In the genomic region with DNA sequence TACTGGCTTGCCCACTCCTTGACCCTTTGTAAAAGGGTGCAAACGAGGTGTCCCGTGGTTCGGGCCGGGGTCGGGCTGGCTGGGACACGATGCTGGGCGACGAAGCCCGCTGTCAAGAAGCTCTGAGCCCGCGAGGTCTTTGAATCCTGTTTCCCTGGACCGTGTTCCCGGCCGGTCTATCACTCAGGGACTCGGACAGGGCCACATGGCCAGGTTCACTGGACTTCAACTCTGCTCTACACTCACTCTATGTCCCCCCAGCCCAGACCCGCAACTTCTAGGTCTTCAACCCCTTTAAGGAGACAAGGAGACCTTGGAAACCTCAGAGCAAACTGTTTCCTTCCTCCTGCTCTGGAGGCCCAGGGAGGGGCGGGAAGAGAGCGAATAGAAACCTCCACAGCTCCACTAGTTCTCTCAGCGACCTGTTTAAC, we compare ENCODE assay signal across 9 mouse cellular contexts. TPM values are rescaled to one million over a fixed set of nuclear protein-coding genes. Genes with fewer than 3 reads are reported as not detected.
DNase-seq lines count a peak whose midpoint lies in the region; ATAC-seq and TF ChIP-seq lines count a peak whose summit lies in the region.
"Had no signal": no experiment of that assay in that cellular context is flagged by ENCODE, and none has a peak within 500 bp of the region (broad histone marks: within the 10 kb centered on the region; RNA-seq: fewer than 3 reads in every experiment).

No protein-coding gene starts in this region.

- H3K9ac ChIP-seq in embryonic facial prominence, embryonic 12.5 days = peak overlapping the region; percentile 77
- H3K9ac ChIP-seq in hindbrain, postnatal 0 days (replicated peaks; ENCODE audit: low read length) = no peak overlapping the region
- H3K9ac ChIP-seq in midbrain, embryonic 14.5 days (replicated peaks; ENCODE audit: low read length) = peak overlapping the region; percentile 72

- H3K27me3 ChIP-seq in embryonic facial prominence, embryonic 12.5 days = peaks cover 77% of the 10 kb centered on the region
- peaks cover 71% of the 10 kb centered on the region for H3K27me3 ChIP-seq in hindbrain, postnatal 0 days (ENCODE audit: insufficient read depth, low read length)
- H3K27me3 ChIP-seq in midbrain, embryonic 14.5 days (ENCODE audit: control insufficient read depth, insufficient read depth, low read length) = peaks cover 71% of the 10 kb centered on the region

- H3K36me3 ChIP-seq in embryonic facial prominence, embryonic 12.5 days = no peaks in the 10 kb centered on the region
- H3K36me3 ChIP-seq in hindbrain, postnatal 0 days (ENCODE audit: insufficient read depth, low read length) = no peaks in the 10 kb centered on the region
- H3K36me3 ChIP-seq in midbrain, embryonic 14.5 days (ENCODE audit: control insufficient read depth, insufficient read depth, low read length) = no peaks in the 10 kb centered on the region

- H3K4me2 ChIP-seq in embryonic facial prominence, embryonic 12.5 days (replicated peaks) = peak overlapping the region; percentile 62
- H3K4me2 ChIP-seq in hindbrain, postnatal 0 days (ENCODE audit: low read depth, low read length) = peak overlapping the region; percentile 36; the same call in 1 of the 2 replicates
- H3K4me2 ChIP-seq in midbrain, embryonic 14.5 days (ENCODE audit: low read length) = peak overlapping the region; percentile 52

- no peak for TF ChIP-seq CTCF in hindbrain, postnatal 0 days (IDR thresholded peaks at IDR 0.05; ENCODE audit: low read depth)

- DNase-seq in layer of hippocampus, postnatal 36 days = peak; percentile 18 to 28
- DNase-seq in layer of hippocampus, adult 9-11 months = no peak
- no peak for DNase-seq in hindbrain, postnatal 0 days (ENCODE audit: low spot score)
- peak; percentile 49 for DNase-seq in midbrain, embryonic 14.5 days
- DNase-seq in adipocyte (ENCODE audit: low spot score) = no peak
- DNase-seq in thymus, adult 18-20 months = no peak
- no peak for DNase-seq in layer of hippocampus, postnatal 25 days (ENCODE audit: extremely low spot score in 1 of 2, low spot score in 1 of 2)

- peak overlapping the region; percentile 90 for H3K27ac ChIP-seq in embryonic facial prominence, embryonic 12.5 days
- H3K27ac ChIP-seq in hindbrain, postnatal 0 days = no peak overlapping the region
- H3K27ac ChIP-seq in midbrain, embryonic 14.5 days (replicated peaks; ENCODE audit: low read depth, low read length) = peak overlapping the region; percentile 85
- H3K27ac ChIP-seq: macrophage had no signal

- no peaks in the 10 kb centered on the region for H3K9me3 ChIP-seq in embryonic facial prominence, embryonic 12.5 days
- no peaks in the 10 kb centered on the region for H3K9me3 ChIP-seq in hindbrain, postnatal 0 days (ENCODE audit: low read length)
- H3K9me3 ChIP-seq in midbrain, embryonic 14.5 days (ENCODE audit: control insufficient read depth, low read length) = no peaks in the 10 kb centered on the region

- under 1% methylated on average over 19 of the region's 19 CpGs for WGBS in embryonic facial prominence, embryonic 12.5 days
- 1% methylated on average over 19 of the region's 19 CpGs for WGBS in hindbrain, postnatal 0 days
- 0% methylated on average over 19 of the region's 19 CpGs for WGBS in midbrain, embryonic 14.5 days

- H3K4me1 ChIP-seq in embryonic facial prominence, embryonic 12.5 days = peaks cover 14% of the 10 kb centered on the region; the same call in 1 of the 2 replicates
- H3K4me1 ChIP-seq in hindbrain, postnatal 0 days (ENCODE audit: insufficient read depth, low read length) = no peaks in the 10 kb centered on the region
- H3K4me1 ChIP-seq in midbrain, embryonic 14.5 days (ENCODE audit: control insufficient read depth, insufficient read depth, low read length) = no peaks in the 10 kb centered on the region; the same call in 1 of the 2 replicates

- H3K4me3 ChIP-seq in embryonic facial prominence, embryonic 12.5 days = peak overlapping the region; percentile 49
- H3K4me3 ChIP-seq in hindbrain, postnatal 0 days (ENCODE audit: low read length) = peak overlapping the region; percentile 19
- peak overlapping the region; percentile 42 for H3K4me3 ChIP-seq in midbrain, embryonic 14.5 days (replicated peaks; ENCODE audit: low read depth, low read length)

- ATAC-seq in embryonic facial prominence, embryonic 12.5 days (ENCODE audit: insufficient number of reproducible peaks, insufficient read depth, low FRiP score, low TSS enrichment) = no peak
- no peak for ATAC-seq in hindbrain, postnatal 0 days
- no peak for ATAC-seq in midbrain, embryonic 14.5 days (ENCODE audit: low FRiP score, low TSS enrichment)

RNA-seq across cellular contexts. Expression of a gene that starts 1.7 kb away (rescaled TPM):
- 10 to 100 TPM; 27.0 to 29.0 TPM for total RNA-seq in layer of hippocampus, postnatal 36 days (2021)
- polyA plus RNA-seq in embryonic facial prominence, embryonic 12.5 days (2016; fragmentation: Nextera tagmentation; extraction: Ambion mirVana) = 20.6 and 23.7 TPM in 2 replicates
- 0.18 and 0.47 TPM in 2 replicates for total RNA-seq in hindbrain, postnatal 0 days (2014; rRNA removed)
- 0.08 and 0.15 TPM in 2 replicates for polyA plus RNA-seq in hindbrain, postnatal 0 days (2015; fragmentation: Nextera tagmentation; extraction: Ambion mirVana)
- 18.5 and 19.1 TPM in 2 replicates for polyA plus RNA-seq in midbrain, embryonic 14.5 days (2014; fragmentation: Nextera tagmentation; extraction: Ambion mirVana)
- 10 to 100 TPM; 24.1 to 26.7 TPM for total RNA-seq in layer of hippocampus, postnatal 25 days (2021)
- polyA plus RNA-seq: macrophage had no signal

Comparison
In these comparisons a context has a peak if more than half of its experiments do, and no peak if none do; other contexts are left out.
1. DNase-seq: peak in layer of hippocampus, postnatal 36 days (2 of 2) and midbrain, embryonic 14.5 days (single experiment); none in layer of hippocampus, adult 9-11 months (single experiment), hindbrain, postnatal 0 days (single experiment), adipocyte (single experiment), thymus, adult 18-20 months (0 of 2) and layer of hippocampus, postnatal 25 days (0 of 2).
2. RNA of a gene that starts 1.7 kb away (total RNA-seq): 27.0 to 29.0 TPM in layer of hippocampus, postnatal 36 days and 24.1 to 26.7 TPM in layer of hippocampus, postnatal 25 days; 0.18 to 0.47 TPM in hindbrain, postnatal 0 days; every median in the first group is over 10 times any median in the second.
3. Peak in every context shown above with its lines, with median percentiles within 50 percentile points of each other: H3K4me2 ChIP-seq and H3K4me3 ChIP-seq.